Mouse (Mus musculus): ENCODE results near the gene Psmd13. TPM values are rescaled to one million over a fixed set of nuclear protein-coding genes. Genes with fewer than 3 reads are reported as not detected.
A peak's percentile ranks its signal among the peaks of the same experiment; 100 is the strongest.

Psmd13 gene
- total and polyA plus RNA-seq, 3 experiments, result 50.8 to 86.1 (median 72.6) TPM

DNA sequence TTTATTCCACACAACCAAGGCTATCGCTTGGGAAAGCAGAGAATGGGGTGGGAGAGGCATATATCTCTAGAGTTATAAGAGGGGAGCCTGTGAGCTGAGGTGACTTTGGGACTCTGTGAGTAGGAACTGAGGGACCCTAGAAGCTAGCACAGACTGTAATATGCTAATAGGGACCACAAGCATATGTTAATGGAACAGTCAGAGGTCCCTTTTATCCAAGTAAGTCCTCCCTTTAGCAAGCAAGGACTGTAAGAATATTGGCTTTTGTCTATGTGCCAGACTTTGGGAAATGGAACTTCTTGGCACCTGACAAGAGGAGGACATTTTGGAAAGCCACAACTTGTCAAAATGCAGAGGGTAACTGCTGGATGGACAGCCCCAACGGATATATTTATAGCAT lies 57.1 kb downstream of the Psmd13 start:
- Histone ChIP-seq H3K79me2 (replicated peaks; ENCODE audit: control insufficient read depth, insufficient read depth, low read length) (no peaks in the 10 kb centered on the region), H3K27ac (no peak overlapping the region), H3K4me1 (ENCODE audit: control insufficient read depth, insufficient read depth, low read length) (peaks cover 10% of the 10 kb centered on the region), H3K27me3 (ENCODE audit: control insufficient read depth, insufficient read depth, low read length) (no peaks in the 10 kb centered on the region), H3K9ac (ENCODE audit: low read depth, low read length) (no peak overlapping the region), H3K4me3 (no peak overlapping the region), H3K36me3 (ENCODE audit: control insufficient read depth, insufficient read depth, low read length) (no peaks in the 10 kb centered on the region)
- no peak for DNase-seq
- 52% methylated on average over 2 of the region's 2 CpGs for WGBS
- TF ChIP-seq CTCF (IDR thresholded peaks at IDR 0.05) (no peak), POLR2A (IDR thresholded peaks at IDR 0.05; ENCODE audit: insufficient read depth, low read depth, low read length) (no peak), EP300 (IDR thresholded peaks at IDR 0.05; ENCODE audit: insufficient read depth, low read depth, low read length) (no peak)
- intact Hi-C loops (cut with DNase I), result no loop called here

DNA sequence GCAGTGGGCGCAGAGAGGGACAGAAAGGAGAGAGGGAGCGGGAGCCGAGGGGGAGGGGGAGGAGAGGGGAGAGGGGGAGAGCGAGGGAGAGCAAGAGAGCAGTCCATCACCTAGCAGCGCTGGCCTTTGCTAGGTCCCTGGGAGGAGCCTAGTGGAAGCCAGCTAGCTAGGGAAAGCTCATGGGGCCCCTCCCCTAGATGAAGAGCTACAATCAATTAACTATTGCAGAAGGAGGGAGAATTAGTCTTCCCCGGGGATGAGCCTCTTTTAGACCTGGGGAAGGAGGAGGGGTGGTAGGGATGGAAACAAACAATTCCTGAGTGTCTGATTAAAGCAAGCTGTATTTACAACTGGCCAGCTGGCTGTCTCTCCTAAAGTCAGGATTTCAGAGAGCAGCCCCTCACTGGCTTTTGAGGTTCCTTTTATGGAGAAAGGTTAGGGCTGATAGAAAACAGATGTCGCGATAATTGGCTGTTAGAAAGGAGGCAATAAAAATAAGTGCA lies 58.0 kb downstream of the Psmd13 start:
- 36% methylated on average over 8 of the region's 8 CpGs for WGBS
- intact Hi-C loops (cut with DNase I), result loop anchor here (2.0 to 5.0 kb wide), 3 partner anchors 31 to 253 kb away; partner anchors contain the start of genes Hras and Lrrc56
- TF ChIP-seq EP300 (IDR thresholded peaks at IDR 0.05; ENCODE audit: insufficient read depth, low read depth, low read length) (no peak), POLR2A (IDR thresholded peaks at IDR 0.05; ENCODE audit: insufficient read depth, low read depth, low read length) (no peak), CTCF (IDR thresholded peaks at IDR 0.05) (no peak)
- H3K4me3 ChIP-seq, result no peak overlapping the region
- peaks cover 10% of the 10 kb centered on the region for H3K4me1 ChIP-seq (ENCODE audit: control insufficient read depth, insufficient read depth, low read length)
- no peak overlapping the region for H3K27ac ChIP-seq
- H3K79me2 ChIP-seq (replicated peaks; ENCODE audit: control insufficient read depth, insufficient read depth, low read length), result no peaks in the 10 kb centered on the region
- no peaks in the 10 kb centered on the region for H3K36me3 ChIP-seq (ENCODE audit: control insufficient read depth, insufficient read depth, low read length)
- DNase-seq, result peak in 1 of 2 experiments; percentile 33
- no peaks in the 10 kb centered on the region for H3K27me3 ChIP-seq (ENCODE audit: control insufficient read depth, insufficient read depth, low read length)
- no peak overlapping the region for H3K9ac ChIP-seq (ENCODE audit: low read depth, low read length)

DNA sequence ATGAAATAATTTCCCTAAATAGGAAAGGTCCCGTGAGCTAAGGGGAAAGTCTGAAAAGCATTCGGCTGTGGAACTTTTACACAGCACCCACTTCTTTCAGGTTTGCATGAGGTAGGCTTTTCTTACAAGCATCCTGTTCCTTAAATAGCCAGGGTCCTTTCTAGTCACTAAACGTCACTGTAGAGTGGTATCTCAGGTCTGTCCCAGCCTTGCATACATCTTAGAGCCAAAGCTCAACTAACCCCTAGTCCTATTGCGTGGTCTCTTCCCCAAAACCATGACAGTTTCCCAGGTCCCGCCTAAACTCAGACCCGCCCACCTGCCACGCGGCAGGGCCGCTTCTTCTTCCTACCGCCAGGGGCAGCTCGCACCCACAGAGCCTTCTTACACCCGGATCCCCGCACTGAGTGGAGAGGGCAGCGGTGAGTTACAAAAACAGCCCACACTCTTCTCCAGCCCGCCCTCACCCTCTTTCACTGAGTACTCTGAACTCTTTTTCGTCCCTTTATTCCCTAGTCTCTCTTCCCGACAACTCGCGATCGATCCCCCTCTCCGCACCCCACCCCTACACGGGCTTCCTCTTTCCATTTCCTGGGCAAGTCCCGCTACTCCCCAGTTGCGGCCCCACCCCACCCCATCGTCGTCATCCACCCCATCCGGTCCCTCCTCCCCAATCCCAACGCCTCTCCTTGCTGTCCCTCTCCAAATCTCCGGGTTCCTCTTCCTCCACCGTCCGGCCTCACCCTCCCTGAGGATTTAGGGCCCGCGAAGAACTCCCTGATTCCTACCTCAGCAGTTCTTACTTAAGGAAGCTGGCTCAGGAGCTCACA lies 59.7 kb downstream of the Psmd13 start, which contains the start of gene Pgghg:
Gene Pgghg (plus strand): TSS at position 170 of the 830 bp plus-strand sequence.
- intact Hi-C loops (cut with DNase I), result loop anchor here (1.0 to 5.0 kb wide), 6 partner anchors 12 to 251 kb away; partner anchors contain the start of genes Hras and Lrrc56
- DNase-seq, result peak; percentile 90 to 92
- no peaks in the 10 kb centered on the region for H3K36me3 ChIP-seq (ENCODE audit: control insufficient read depth, insufficient read depth, low read length)
- WGBS, result 2% methylated on average over 33 of the region's 33 CpGs
- peak within 1 kb of the TSS; percentile 66 for H3K4me3 ChIP-seq
- H3K27ac ChIP-seq, result peak within 1 kb of the TSS; percentile 97
- peaks cover 13% of the 10 kb centered on the region for H3K4me1 ChIP-seq (ENCODE audit: control insufficient read depth, insufficient read depth, low read length)
- H3K9ac ChIP-seq (ENCODE audit: low read depth, low read length), result peak within 1 kb of the TSS; percentile 82
- TF ChIP-seq POLR2A (IDR thresholded peaks at IDR 0.05; ENCODE audit: insufficient read depth, low read depth, low read length), result peak; percentile 92
- TF ChIP-seq CTCF (IDR thresholded peaks at IDR 0.05), result peak; percentile 94
- peak; percentile 10; the same call in 1 of the 2 replicates for TF ChIP-seq EP300 (IDR thresholded peaks at IDR 0.05; ENCODE audit: insufficient read depth, low read depth, low read length)
- no peaks in the 10 kb centered on the region for H3K27me3 ChIP-seq (ENCODE audit: control insufficient read depth, insufficient read depth, low read length)
- H3K79me2 ChIP-seq (replicated peaks; ENCODE audit: control insufficient read depth, insufficient read depth, low read length), result no peaks in the 10 kb centered on the region

DNA sequence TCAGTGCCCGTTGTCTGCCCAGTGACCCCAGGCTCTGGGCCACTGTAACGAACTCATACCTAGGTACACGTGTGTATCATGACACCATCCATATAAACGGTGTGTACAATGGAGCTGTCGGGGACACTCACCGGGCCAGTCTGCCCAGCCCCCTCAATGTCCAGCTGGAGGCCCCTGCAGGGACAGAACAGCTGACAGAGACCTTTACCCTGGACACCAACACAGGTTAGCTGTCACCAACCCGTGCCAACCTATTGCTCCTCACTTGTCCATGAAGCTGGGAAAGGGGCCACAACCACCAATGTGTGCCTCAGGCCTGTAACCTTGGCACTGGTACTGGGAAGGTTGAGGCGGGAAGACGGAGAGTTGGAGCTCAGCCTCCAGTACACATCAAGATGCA lies 60.6 kb downstream of the Psmd13 start:
- no peaks in the 10 kb centered on the region for H3K79me2 ChIP-seq (replicated peaks; ENCODE audit: control insufficient read depth, insufficient read depth, low read length)
- TF ChIP-seq CTCF (IDR thresholded peaks at IDR 0.05) (no peak), POLR2A (IDR thresholded peaks at IDR 0.05; ENCODE audit: insufficient read depth, low read depth, low read length) (no peak), EP300 (IDR thresholded peaks at IDR 0.05; ENCODE audit: insufficient read depth, low read depth, low read length) (no peak)
- peak overlapping the region; percentile 97 for H3K27ac ChIP-seq
- 42% methylated on average over 9 of the region's 9 CpGs for WGBS
- peak; percentile 44 to 58 for DNase-seq
- intact Hi-C loops (cut with DNase I), result loop anchor here (1.0 to 5.0 kb wide), 2 partner anchors 11 to 250 kb away; partner anchors contain the start of genes Hras and Lrrc56
- no peaks in the 10 kb centered on the region for H3K27me3 ChIP-seq (ENCODE audit: control insufficient read depth, insufficient read depth, low read length)
- peak overlapping the region; percentile 82 for H3K9ac ChIP-seq (ENCODE audit: low read depth, low read length)
- H3K4me3 ChIP-seq, result peak overlapping the region; percentile 66
- no peaks in the 10 kb centered on the region for H3K36me3 ChIP-seq (ENCODE audit: control insufficient read depth, insufficient read depth, low read length)
- peaks cover 19% of the 10 kb centered on the region for H3K4me1 ChIP-seq (ENCODE audit: control insufficient read depth, insufficient read depth, low read length)

DNA sequence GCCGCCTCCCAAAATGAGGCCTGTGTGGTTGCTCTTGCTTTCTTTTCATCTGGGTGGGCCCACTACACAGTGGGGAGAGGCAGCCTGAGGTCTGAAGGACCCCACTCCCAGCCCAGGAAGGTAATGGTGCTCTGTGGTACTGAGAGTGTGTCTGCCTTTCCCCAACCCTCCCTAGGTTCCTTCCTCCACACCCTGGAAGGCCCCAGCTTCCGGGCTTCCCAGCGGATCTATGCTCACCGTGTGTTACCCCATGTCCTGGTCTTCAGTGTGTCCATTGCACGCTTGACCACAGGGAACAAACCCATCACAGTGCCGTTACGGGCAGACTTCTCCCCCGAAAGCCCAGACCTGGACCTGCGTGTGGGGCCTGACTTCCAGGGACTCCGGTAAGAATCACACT lies 61.0 kb downstream of the Psmd13 start:
- Histone ChIP-seq H3K9ac (ENCODE audit: low read depth, low read length) (no peak overlapping the region), H3K4me1 (ENCODE audit: control insufficient read depth, insufficient read depth, low read length) (peaks cover 24% of the 10 kb centered on the region)

More for the DNA sequence above, 61.0 kb downstream of the Psmd13 start:
- peak in 1 of 2 experiments; percentile 37 for DNase-seq
- Histone ChIP-seq H3K27me3 (ENCODE audit: control insufficient read depth, insufficient read depth, low read length) (no peaks in the 10 kb centered on the region), H3K27ac (peak overlapping the region; percentile 97), H3K79me2 (replicated peaks; ENCODE audit: control insufficient read depth, insufficient read depth, low read length) (no peaks in the 10 kb centered on the region), H3K4me3 (no peak overlapping the region), H3K36me3 (ENCODE audit: control insufficient read depth, insufficient read depth, low read length) (no peaks in the 10 kb centered on the region)
- WGBS, result 78% methylated on average over 10 of the region's 10 CpGs
- TF ChIP-seq POLR2A (IDR thresholded peaks at IDR 0.05; ENCODE audit: insufficient read depth, low read depth, low read length), result no peak
- intact Hi-C loops (cut with DNase I), result loop anchor here (1.0 to 5.0 kb wide), 2 partner anchors 10 to 249 kb away; partner anchors contain the start of genes Hras and Lrrc56

All from heart, adult 2 months (tissue).